Mouse (Mus musculus): ENCODE measurements around the gene Vdac1.

GRCm38 (mm10) chr11:52397385-52397987, 36.8 kb downstream of the Vdac1 start:
- TF ChIP-seq CTCF (IDR thresholded peaks at IDR 0.05; ENCODE audit: low read depth), result no peak
- TF ChIP-seq EP300 (IDR thresholded peaks at IDR 0.05; ENCODE audit: low read depth), result no peak
